Mouse (Mus musculus): ENCODE data around the gene Upk3a.

GRCm38 (mm10) chr15:84983721-84984120 is 33.2 kb upstream of the Upk3a start:
- TF ChIP-seq GATA1 (IDR thresholded peaks at IDR 0.05; ENCODE audit: low read length) (no peak), TAL1 (IDR thresholded peaks at IDR 0.05; ENCODE audit: low read length) (no peak)

All from erythroblast, embryonic 14.5 days (primary cell).